Mouse (Mus musculus): ENCODE data around the gene Crebbp. TPM values are rescaled to one million over a fixed set of nuclear protein-coding genes. Genes with fewer than 3 reads are reported as not detected.
"Not testable (repeated sequence)": the region's sequence is repeated elsewhere in the genome, so short reads cannot be mapped to it uniquely, and the experiment has no call there.

The Crebbp gene
- polyA plus RNA-seq, 1 experiment from 2014 or later: 47.3 TPM

DNA sequence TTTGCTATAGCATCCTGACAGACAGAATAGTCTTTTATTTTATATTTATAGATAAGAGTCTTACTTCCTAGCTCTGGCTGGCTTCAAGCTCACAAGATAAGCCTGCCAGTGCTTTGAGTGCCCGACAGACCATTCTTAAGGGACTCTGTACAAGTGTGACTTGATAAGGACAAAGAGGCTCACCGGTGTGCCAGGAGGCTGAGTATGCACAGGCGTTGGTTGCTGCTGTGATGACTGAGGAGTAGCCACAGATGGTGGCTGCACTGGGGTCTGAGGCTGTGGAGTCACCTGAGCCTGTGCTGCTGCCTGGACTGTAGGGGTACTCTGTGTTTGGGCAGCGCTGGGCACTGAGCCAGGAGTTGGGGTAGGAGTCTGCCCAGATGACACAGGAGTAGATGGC is 96.7 kb downstream of the Crebbp start:
- H3K9me3 ChIP-seq (ENCODE audit: control insufficient read depth, low read length): no peaks in the 10 kb centered on the region
- peaks cover 19% of the 10 kb centered on the region for H3K36me3 ChIP-seq (ENCODE audit: control insufficient read depth, insufficient read depth, low read length)
- no peak overlapping the region for H3K9ac ChIP-seq (ENCODE audit: low read depth, low read length)
- H3K4me1 ChIP-seq (replicated peaks; ENCODE audit: control insufficient read depth, insufficient read depth, low read length): no peaks in the 10 kb centered on the region
- 97% methylated on average over 4 of the region's 4 CpGs for WGBS
- no peak overlapping the region for H3K27ac ChIP-seq (ENCODE audit: low read depth, low read length)
- H3K4me3 ChIP-seq (ENCODE audit: low read depth, low read length): no peak overlapping the region
- no peak overlapping the region for H3K4me2 ChIP-seq (replicated peaks; ENCODE audit: low read depth, low read length)
- DNase-seq (ENCODE audit: low spot score): no peak
- no peak for ATAC-seq (ENCODE audit: low FRiP score)
- no peaks in the 10 kb centered on the region for H3K27me3 ChIP-seq (ENCODE audit: control insufficient read depth, insufficient read depth, low read length)

DNA sequence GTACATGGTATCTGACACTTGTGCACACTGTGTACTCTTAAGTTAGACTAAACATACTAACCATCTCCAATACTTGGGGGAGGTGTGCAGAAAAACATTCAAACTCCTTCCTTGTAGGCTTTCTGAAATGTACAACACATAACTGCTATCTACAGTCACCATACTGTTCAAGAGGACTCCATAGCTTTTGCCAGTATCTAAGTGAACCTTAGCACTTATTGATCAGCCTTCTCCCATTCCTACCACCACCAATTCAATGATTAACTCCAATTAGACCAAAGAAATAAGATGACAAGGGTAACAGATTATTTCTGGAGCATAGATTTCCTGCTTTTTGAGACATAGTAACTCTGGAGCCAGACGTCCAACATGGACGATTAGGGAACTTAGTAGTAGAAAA is 113.4 kb downstream of the Crebbp start:
- ATAC-seq (ENCODE audit: low FRiP score) (no peak), DNase-seq (ENCODE audit: low spot score) (no peak)
- Histone ChIP-seq H3K36me3 (ENCODE audit: control insufficient read depth, insufficient read depth, low read length) (peaks cover 9% of the 10 kb centered on the region; the same call in 1 of the 2 replicates), H3K4me1 (replicated peaks; ENCODE audit: control insufficient read depth, insufficient read depth, low read length) (no peaks in the 10 kb centered on the region), H3K4me2 (replicated peaks; ENCODE audit: low read depth, low read length) (no peak overlapping the region), H3K27me3 (ENCODE audit: control insufficient read depth, insufficient read depth, low read length) (no peaks in the 10 kb centered on the region), H3K4me3 (ENCODE audit: low read depth, low read length) (no peak overlapping the region), H3K9ac (ENCODE audit: low read depth, low read length) (no peak overlapping the region), H3K27ac (ENCODE audit: low read depth, low read length) (no peak overlapping the region), H3K9me3 (ENCODE audit: control insufficient read depth, low read length) (no peaks in the 10 kb centered on the region)
- WGBS: 89% methylated on average over 2 of the region's 2 CpGs

DNA sequence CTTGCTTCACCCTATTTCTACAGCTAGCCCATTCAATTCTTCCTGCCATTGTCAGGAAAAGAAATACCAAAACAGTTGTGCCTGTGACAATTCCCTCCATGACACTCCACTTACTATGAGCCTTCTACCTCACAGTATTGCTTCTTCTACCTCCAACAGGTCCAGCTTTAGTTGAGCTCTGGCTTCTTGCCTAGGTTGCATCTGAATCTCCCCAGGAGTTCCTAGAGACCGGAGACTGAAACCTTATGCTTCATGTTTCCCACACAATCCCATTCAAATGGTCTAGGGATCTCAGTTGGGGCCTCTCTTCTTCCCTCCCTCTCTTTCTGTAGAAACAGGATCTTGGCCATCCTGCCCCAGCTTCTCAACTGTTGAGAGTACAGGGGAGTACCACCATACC is 116.3 kb downstream of the Crebbp start:
- 90% methylated on average over 1 of the region's 1 CpGs for WGBS
- no peak for DNase-seq (ENCODE audit: low spot score)
- no peak overlapping the region for H3K4me2 ChIP-seq (replicated peaks; ENCODE audit: low read depth, low read length)
- no peak for ATAC-seq (ENCODE audit: low FRiP score)
- H3K9me3 ChIP-seq (ENCODE audit: control insufficient read depth, low read length): no peaks in the 10 kb centered on the region
- H3K4me1 ChIP-seq (replicated peaks; ENCODE audit: control insufficient read depth, insufficient read depth, low read length): no peaks in the 10 kb centered on the region
- no peak overlapping the region for H3K27ac ChIP-seq (ENCODE audit: low read depth, low read length)
- H3K27me3 ChIP-seq (ENCODE audit: control insufficient read depth, insufficient read depth, low read length): no peaks in the 10 kb centered on the region
- peaks cover 11% of the 10 kb centered on the region; the same call in 1 of the 2 replicates for H3K36me3 ChIP-seq (ENCODE audit: control insufficient read depth, insufficient read depth, low read length)
- no peak overlapping the region for H3K4me3 ChIP-seq (ENCODE audit: low read depth, low read length)
- H3K9ac ChIP-seq (ENCODE audit: low read depth, low read length): no peak overlapping the region

DNA sequence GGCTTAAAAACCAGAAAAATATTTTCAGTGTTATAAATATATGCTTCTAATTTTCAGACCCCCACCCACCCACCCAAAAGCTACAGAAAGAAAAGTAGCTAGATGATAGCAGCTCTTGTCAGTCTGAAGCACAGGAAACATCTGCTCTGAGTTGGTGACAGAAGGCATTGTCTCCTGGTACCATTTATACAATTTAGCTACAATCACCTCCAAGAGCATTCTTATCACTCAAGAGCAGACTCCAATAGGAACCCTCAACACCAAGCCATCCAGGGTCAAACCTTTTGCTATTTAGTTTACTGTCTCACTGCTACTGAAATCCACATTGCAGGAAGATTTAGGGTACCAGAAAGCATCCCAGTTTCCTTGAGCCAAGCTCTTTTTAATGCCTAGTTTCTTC is 116.9 kb downstream of the Crebbp start:
- Histone ChIP-seq H3K4me3 (ENCODE audit: low read depth, low read length) (no peak overlapping the region), H3K36me3 (ENCODE audit: control insufficient read depth, insufficient read depth, low read length) (peaks cover 12% of the 10 kb centered on the region; the same call in 1 of the 2 replicates), H3K27ac (ENCODE audit: low read depth, low read length) (no peak overlapping the region), H3K27me3 (ENCODE audit: control insufficient read depth, insufficient read depth, low read length) (no peaks in the 10 kb centered on the region), H3K9ac (ENCODE audit: low read depth, low read length) (no peak overlapping the region), H3K4me1 (replicated peaks; ENCODE audit: control insufficient read depth, insufficient read depth, low read length) (no peaks in the 10 kb centered on the region), H3K9me3 (ENCODE audit: control insufficient read depth, low read length) (no peaks in the 10 kb centered on the region), H3K4me2 (replicated peaks; ENCODE audit: low read depth, low read length) (no peak overlapping the region)
- ATAC-seq (ENCODE audit: low FRiP score) (no peak), DNase-seq (ENCODE audit: low spot score) (no peak)

DNA sequence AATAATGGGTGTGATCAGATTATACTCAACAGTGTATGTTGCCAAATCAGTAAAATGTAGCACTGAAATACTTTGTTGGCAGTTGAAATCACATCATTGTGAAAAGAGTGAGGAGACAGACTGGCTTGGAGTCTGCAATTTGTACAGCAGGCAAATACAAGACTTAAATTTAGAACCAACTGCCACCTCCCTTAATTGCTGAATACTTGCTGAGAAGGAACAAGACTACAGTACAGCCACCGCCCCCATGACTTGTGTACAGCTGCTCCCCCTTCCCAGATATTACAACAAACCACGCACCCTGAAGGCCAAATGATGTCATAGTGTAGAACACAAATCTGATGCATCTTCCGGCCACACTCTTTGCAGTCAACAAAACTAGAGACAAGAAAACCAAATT is 117.7 kb downstream of the Crebbp start:
- no peak for DNase-seq (ENCODE audit: low spot score)
- H3K4me2 ChIP-seq (replicated peaks; ENCODE audit: low read depth, low read length): no peak overlapping the region
- H3K27ac ChIP-seq (ENCODE audit: low read depth, low read length): no peak overlapping the region
- WGBS: 100% methylated on average over 3 of the region's 3 CpGs
- H3K9ac ChIP-seq (ENCODE audit: low read depth, low read length): no peak overlapping the region
- H3K36me3 ChIP-seq (ENCODE audit: control insufficient read depth, insufficient read depth, low read length): peaks cover 16% of the 10 kb centered on the region; the same call in 1 of the 2 replicates
- no peak for ATAC-seq (ENCODE audit: low FRiP score)
- no peaks in the 10 kb centered on the region for H3K27me3 ChIP-seq (ENCODE audit: control insufficient read depth, insufficient read depth, low read length)
- no peaks in the 10 kb centered on the region for H3K4me1 ChIP-seq (replicated peaks; ENCODE audit: control insufficient read depth, insufficient read depth, low read length)
- no peak overlapping the region for H3K4me3 ChIP-seq (ENCODE audit: low read depth, low read length)
- H3K9me3 ChIP-seq (ENCODE audit: control insufficient read depth, low read length): no peaks in the 10 kb centered on the region

DNA sequence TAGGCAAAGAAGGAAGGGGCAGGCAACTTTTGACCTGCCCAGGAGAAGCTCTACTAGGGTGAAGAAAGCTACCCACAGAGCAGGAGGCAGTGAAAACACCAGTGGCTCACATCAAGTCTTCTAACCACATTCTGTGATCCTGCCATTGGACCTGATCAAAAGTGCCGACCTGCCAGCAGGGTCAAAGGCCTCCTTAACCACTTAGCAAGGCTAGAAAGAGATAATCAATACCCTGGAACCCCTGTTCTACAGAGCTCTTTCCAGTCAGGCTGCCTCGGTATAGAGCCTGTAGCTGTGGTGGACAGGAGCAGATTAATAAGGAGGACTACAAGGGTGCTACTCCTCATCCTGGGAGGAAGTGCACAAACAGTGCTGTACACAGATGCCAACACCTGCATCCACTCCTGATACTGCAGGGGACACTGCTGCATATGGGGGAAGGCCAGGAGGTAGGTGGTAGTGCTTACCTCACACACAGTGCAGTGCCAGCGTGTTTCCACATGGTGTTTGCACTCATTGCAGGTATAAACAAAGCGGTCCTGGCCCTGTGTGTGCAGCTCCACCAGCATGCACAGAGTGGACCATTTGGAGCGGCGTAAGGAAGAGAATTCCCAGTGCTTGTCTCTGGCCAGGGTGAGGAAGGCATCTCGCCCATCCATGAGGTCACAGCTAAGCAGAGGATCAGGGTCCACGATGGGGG is 126.4 kb downstream of the Crebbp start:
- Histone ChIP-seq H3K4me3 (ENCODE audit: low read depth, low read length) (no peak overlapping the region), H3K9ac (ENCODE audit: low read depth, low read length) (no peak overlapping the region), H3K27me3 (ENCODE audit: control insufficient read depth, insufficient read depth, low read length) (no peaks in the 10 kb centered on the region), H3K9me3 (ENCODE audit: control insufficient read depth, low read length) (no peaks in the 10 kb centered on the region), H3K27ac (ENCODE audit: low read depth, low read length) (no peak overlapping the region), H3K4me2 (replicated peaks; ENCODE audit: low read depth, low read length) (no peak overlapping the region), H3K4me1 (replicated peaks; ENCODE audit: control insufficient read depth, insufficient read depth, low read length) (no peaks in the 10 kb centered on the region), H3K36me3 (ENCODE audit: control insufficient read depth, insufficient read depth, low read length) (peaks cover 37% of the 10 kb centered on the region)
- DNase-seq (ENCODE audit: low spot score): no peak
- 96% methylated on average over 8 of the region's 8 CpGs for WGBS
- no peak for ATAC-seq (ENCODE audit: low FRiP score)

DNA sequence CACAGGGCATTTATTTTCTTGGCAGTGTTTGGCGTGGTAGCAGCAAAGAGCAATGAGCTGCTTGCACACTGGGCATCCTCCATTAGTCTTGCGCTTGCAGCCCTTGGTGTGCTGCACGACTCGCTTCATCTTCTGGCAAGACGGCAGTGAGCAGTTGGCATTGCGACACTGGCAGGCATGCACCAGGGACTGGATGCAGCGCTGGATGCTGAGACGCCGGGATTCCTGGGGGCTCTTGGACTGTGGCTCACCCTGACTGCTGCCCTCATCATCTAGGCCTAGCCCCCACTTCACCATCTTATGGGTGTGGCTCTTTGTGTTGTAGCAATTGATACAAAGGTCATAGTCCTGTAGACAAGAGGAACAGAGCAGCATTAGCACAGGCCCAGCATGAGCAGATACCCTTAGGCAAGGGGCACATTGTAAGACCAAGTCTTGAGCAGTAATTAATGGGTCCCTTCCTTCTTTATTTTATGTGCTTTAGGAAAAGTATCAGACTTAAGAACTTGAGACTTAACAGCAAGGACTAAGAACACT is 127.9 kb downstream of the Crebbp start:
- no peak overlapping the region for H3K27ac ChIP-seq (ENCODE audit: low read depth, low read length)
- 97% methylated on average over 9 of the region's 9 CpGs for WGBS
- DNase-seq (ENCODE audit: low spot score) (no peak), ATAC-seq (ENCODE audit: low FRiP score) (no peak)
- no peaks in the 10 kb centered on the region for H3K4me1 ChIP-seq (replicated peaks; ENCODE audit: control insufficient read depth, insufficient read depth, low read length)
- no peaks in the 10 kb centered on the region for H3K27me3 ChIP-seq (ENCODE audit: control insufficient read depth, insufficient read depth, low read length)
- H3K36me3 ChIP-seq (ENCODE audit: control insufficient read depth, insufficient read depth, low read length): peaks cover 32% of the 10 kb centered on the region
- no peaks in the 10 kb centered on the region for H3K9me3 ChIP-seq (ENCODE audit: control insufficient read depth, low read length)
- no peak overlapping the region for H3K4me3 ChIP-seq (ENCODE audit: low read depth, low read length)
- H3K9ac ChIP-seq (ENCODE audit: low read depth, low read length): no peak overlapping the region
- no peak overlapping the region for H3K4me2 ChIP-seq (replicated peaks; ENCODE audit: low read depth, low read length)

DNA sequence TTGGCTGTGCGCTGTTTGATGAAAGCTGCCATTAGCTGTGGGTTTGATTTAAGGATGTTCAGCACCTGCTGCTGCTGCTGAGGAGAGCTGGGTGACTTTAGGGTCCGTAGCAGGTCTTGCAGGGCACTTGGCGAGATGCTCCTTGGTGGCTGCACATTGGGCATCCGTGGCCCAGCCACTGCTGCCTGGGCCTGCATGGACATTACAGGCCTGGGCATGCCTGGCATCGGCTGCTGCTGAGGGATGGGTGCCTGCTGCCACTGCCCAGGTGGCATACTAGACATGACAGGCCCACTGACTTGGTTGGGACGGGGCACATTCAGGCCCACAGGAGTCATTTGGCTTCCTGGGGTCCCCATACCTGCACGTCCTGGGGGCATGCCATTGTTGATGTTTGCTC is 128.7 kb downstream of the Crebbp start:
- H3K4me3 ChIP-seq (ENCODE audit: low read depth, low read length): no peak overlapping the region
- no peak overlapping the region for H3K9ac ChIP-seq (ENCODE audit: low read depth, low read length)
- H3K27me3 ChIP-seq (ENCODE audit: control insufficient read depth, insufficient read depth, low read length): no peaks in the 10 kb centered on the region
- no peak overlapping the region for H3K4me2 ChIP-seq (replicated peaks; ENCODE audit: low read depth, low read length)
- H3K36me3 ChIP-seq (ENCODE audit: control insufficient read depth, insufficient read depth, low read length): peaks cover 26% of the 10 kb centered on the region
- no peaks in the 10 kb centered on the region for H3K4me1 ChIP-seq (replicated peaks; ENCODE audit: control insufficient read depth, insufficient read depth, low read length)
- H3K9me3 ChIP-seq (ENCODE audit: control insufficient read depth, low read length): no peaks in the 10 kb centered on the region
- 97% methylated on average over 7 of the region's 7 CpGs for WGBS
- DNase-seq (ENCODE audit: low spot score) (no peak), ATAC-seq (ENCODE audit: low FRiP score) (no peak)
- no peak overlapping the region for H3K27ac ChIP-seq (ENCODE audit: low read depth, low read length)

DNA sequence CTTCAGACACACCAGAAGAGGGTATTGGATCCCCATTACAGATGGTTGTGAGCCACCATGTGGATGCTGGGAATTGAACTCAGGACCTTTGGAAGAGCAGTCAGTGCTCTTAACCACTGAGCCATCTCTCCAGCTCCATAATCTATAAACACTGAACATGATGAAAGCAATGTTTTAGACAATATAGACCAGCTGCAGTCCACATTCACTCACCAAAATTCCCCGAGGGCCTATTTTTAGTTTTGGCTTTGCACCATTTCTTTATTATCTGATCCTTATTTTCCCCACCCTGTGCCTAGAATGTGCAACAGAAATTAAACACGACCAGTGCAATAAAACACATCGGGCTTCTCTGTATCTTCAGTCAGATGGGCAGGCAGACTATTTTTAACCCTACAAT is 133.4 kb downstream of the Crebbp start:
- peaks cover 14% of the 10 kb centered on the region for H3K36me3 ChIP-seq (ENCODE audit: control insufficient read depth, insufficient read depth, low read length)
- not testable (repeated sequence) for H3K4me2 ChIP-seq (replicated peaks; ENCODE audit: low read depth, low read length); H3K9me3 ChIP-seq (ENCODE audit: control insufficient read depth, low read length); DNase-seq (ENCODE audit: low spot score); H3K4me3 ChIP-seq (ENCODE audit: low read depth, low read length); H3K9ac ChIP-seq (ENCODE audit: low read depth, low read length); H3K4me1 ChIP-seq (replicated peaks; ENCODE audit: control insufficient read depth, insufficient read depth, low read length); ATAC-seq (ENCODE audit: low FRiP score); H3K27ac ChIP-seq (ENCODE audit: low read depth, low read length); H3K27me3 ChIP-seq (ENCODE audit: control insufficient read depth, insufficient read depth, low read length)
- WGBS: 77% methylated on average over 3 of the region's 3 CpGs
